Mouse (Mus musculus) midbrain, embryonic 11.5 days (tissue): Measurements from ENCODE around the gene Eps15. TPM values are rescaled to one million over a fixed set of nuclear protein-coding genes. Genes with fewer than 3 reads are reported as not detected.

Source experiments
- ATAC-seq: fragments of 200-750 bp; cut with Nextera tagmentation; 2 replicates; pipeline ENCODE4 v1.8.0; 2017; ENCODE audit warnings: moderate TSS enrichment, moderate library complexity; ENCODE audit not compliant: low FRiP score
- DNase-seq: peaks from one replicate; pipeline ENCODE4 v3.0.0; 2015; ENCODE audit warnings: low spot score; ENCODE audit errors: missing footprints
- H3K27ac ChIP-seq: fragments of 300-500 bp; sonication (generic); 2 replicates; pipeline ENCODE4 v1.5.1; 2014; ENCODE audit warnings: low read depth, low read length
- H3K27me3 ChIP-seq: fragments of 300-500 bp; sonication (generic); 2 replicates; pipeline ENCODE4 v1.6.1; 2014; ENCODE audit warnings: mild to moderate bottlenecking, low read length, moderate library complexity, mixed read lengths; ENCODE audit not compliant: control insufficient read depth, insufficient read depth
- H3K36me3 ChIP-seq: fragments of 300-500 bp; sonication (generic); 2 replicates; pipeline ENCODE4 v1.6.1; 2014; ENCODE audit warnings: mild to moderate bottlenecking, low read length, moderate library complexity, mixed read lengths; ENCODE audit not compliant: control insufficient read depth, insufficient read depth
- H3K4me1 ChIP-seq: fragments of 300-500 bp; sonication (generic); 2 replicates; pipeline ENCODE4 v1.6.1; 2014; ENCODE audit warnings: low read length; ENCODE audit not compliant: control insufficient read depth, insufficient read depth
- H3K4me2 ChIP-seq: fragments of 300-500 bp; sonication (generic); 2 replicates; pipeline ENCODE4 v1.6.1; 2014; ENCODE audit warnings: mild to moderate bottlenecking, moderate library complexity
- H3K4me3 ChIP-seq: fragments of 300-500 bp; sonication (generic); 2 replicates; pipeline ENCODE4 v1.5.1; 2014; ENCODE audit warnings: low read depth, low read length
- H3K9ac ChIP-seq: fragments of 300-500 bp; sonication (generic); 2 replicates; pipeline ENCODE4 v1.6.1; 2014; ENCODE audit warnings: low read length
- H3K9me3 ChIP-seq: fragments of 300-500 bp; sonication (generic); 2 replicates; pipeline ENCODE4 v1.6.1; 2016; ENCODE audit warnings: low read length; ENCODE audit not compliant: control insufficient read depth
- WGBS: fragments of 180-500 bp; shearing (Covaris S2); extraction: QIAGEN DNeasy Blood & Tissue Kit; methylation state at CpG from one replicate; pipeline ENCODE4 v1.1.7; 2014; 5-methylcytosine and 5-hydroxymethylcytosine counted together
- polyA plus RNA-seq: library from polyadenylated mRNA; unstranded; fragments of >200 nt; fragmentation: Nextera tagmentation; extraction: Ambion mirVana; gene quantifications from 2 replicates; pipeline ENCODE4 v1.2.1, GENCODE M21; 2014

Gene Eps15
- polyA plus RNA-seq, 1 experiment from 2014 or later = 51.9 TPM

DNA sequence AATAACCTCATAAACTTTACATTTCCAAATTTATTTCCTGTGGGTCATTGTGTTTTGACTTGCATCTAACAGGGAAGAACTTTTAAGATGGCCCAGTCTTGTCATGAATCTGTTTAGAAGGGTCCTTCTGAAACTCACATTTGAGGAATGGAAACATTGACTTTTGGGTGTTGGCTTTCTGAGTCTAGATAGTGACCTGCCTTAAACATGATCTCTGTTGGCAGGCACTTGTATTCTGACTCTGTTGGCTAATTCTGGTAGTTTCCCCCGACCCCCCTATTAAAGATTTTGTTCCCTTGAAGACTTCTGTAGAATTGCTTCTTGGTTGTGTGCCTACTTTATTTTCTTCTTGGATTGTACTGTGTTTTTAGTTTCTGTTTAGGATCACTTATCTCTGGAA, 1.9 kb downstream of the Eps15 start:
- DNase-seq = no peak
- Histone ChIP-seq H3K4me1 (no peaks in the 10 kb centered on the region), H3K4me3 (no peak overlapping the region), H3K9ac (no peak overlapping the region), H3K27me3 (peaks cover 5% of the 10 kb centered on the region; the same call in 1 of the 2 replicates), H3K4me2 (no peak overlapping the region), H3K36me3 (no peaks in the 10 kb centered on the region), H3K9me3 (no peaks in the 10 kb centered on the region), H3K27ac (no peak overlapping the region)
- ATAC-seq = no peak
- WGBS = 93% methylated on average over 1 of the region's 1 CpGs

DNA sequence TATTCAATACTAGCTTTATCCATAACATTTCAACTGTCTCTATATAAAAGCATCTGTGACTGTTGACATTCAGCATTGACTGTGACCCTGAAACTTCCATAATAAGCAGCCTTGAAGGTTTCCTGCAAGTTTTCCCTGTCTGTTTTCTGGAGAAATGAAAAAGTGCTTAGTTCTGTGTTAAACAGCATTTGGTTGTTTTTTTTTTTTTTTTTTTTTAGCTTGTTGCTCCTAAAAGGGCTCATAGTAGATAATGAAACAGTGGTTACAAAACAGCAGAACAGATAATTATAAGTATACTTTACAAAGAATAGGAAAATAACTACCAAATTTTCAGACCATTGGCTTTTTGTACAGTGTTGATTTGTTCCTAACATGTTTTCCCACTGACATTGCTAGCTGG, 14.6 kb downstream of the Eps15 start:
- Histone ChIP-seq H3K4me2 (no peak overlapping the region), H3K4me1 (no peaks in the 10 kb centered on the region), H3K36me3 (no peaks in the 10 kb centered on the region), H3K27ac (no peak overlapping the region), H3K9ac (no peak overlapping the region), H3K27me3 (no peaks in the 10 kb centered on the region), H3K4me3 (no peak overlapping the region), H3K9me3 (no peaks in the 10 kb centered on the region)
- no peak for ATAC-seq
- no peak for DNase-seq

DNA sequence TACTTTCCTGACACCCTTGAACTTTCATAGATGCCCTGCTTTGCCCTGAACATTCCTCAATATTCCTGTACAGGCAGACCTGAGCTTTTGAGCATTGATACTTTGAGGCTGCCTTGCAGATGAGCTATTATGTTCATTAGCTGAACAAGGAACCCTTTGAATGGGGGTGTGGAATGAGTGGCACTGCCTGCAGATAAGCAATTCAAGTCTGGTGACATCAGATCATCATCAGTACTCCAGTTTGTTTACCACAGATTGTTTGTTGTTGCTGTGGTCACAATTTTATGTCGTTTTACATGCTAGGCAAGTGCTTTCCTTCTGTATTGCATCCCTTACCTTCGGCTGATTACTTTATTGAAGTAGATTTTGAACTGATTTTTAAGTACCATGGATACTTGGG, 16.4 kb downstream of the Eps15 start:
- Histone ChIP-seq H3K4me1 (no peaks in the 10 kb centered on the region), H3K4me3 (no peak overlapping the region), H3K4me2 (no peak overlapping the region), H3K27me3 (no peaks in the 10 kb centered on the region), H3K9me3 (no peaks in the 10 kb centered on the region), H3K27ac (no peak overlapping the region), H3K9ac (no peak overlapping the region), H3K36me3 (no peaks in the 10 kb centered on the region)
- DNase-seq (no peak), ATAC-seq (no peak)
- WGBS = 84% methylated on average over 2 of the region's 2 CpGs

DNA sequence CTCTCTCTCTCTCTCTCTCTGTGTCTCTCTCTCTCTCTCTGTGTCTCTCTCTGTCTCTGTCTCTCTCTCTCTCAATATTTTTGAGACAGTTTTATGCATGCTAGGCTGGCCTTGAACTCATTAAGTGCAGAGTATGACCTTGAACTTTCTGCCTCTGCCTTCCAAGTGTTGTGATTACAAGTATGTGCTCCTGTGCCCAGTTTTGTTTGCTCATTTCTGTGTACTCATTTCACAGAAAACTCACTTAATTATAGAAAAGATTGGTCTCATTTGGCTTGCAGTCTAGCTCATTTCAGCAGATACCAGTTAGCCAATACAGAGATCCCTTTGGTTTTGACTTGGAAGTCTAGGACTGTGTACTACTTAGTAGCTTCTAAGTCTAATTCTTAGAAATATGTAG, 19.1 kb downstream of the Eps15 start:
- Histone ChIP-seq H3K9ac (no peak overlapping the region), H3K4me2 (no peak overlapping the region), H3K36me3 (no peaks in the 10 kb centered on the region), H3K27ac (no peak overlapping the region), H3K4me1 (no peaks in the 10 kb centered on the region), H3K27me3 (no peaks in the 10 kb centered on the region), H3K4me3 (no peak overlapping the region), H3K9me3 (no peaks in the 10 kb centered on the region)
- no peak for ATAC-seq
- DNase-seq = no peak

DNA sequence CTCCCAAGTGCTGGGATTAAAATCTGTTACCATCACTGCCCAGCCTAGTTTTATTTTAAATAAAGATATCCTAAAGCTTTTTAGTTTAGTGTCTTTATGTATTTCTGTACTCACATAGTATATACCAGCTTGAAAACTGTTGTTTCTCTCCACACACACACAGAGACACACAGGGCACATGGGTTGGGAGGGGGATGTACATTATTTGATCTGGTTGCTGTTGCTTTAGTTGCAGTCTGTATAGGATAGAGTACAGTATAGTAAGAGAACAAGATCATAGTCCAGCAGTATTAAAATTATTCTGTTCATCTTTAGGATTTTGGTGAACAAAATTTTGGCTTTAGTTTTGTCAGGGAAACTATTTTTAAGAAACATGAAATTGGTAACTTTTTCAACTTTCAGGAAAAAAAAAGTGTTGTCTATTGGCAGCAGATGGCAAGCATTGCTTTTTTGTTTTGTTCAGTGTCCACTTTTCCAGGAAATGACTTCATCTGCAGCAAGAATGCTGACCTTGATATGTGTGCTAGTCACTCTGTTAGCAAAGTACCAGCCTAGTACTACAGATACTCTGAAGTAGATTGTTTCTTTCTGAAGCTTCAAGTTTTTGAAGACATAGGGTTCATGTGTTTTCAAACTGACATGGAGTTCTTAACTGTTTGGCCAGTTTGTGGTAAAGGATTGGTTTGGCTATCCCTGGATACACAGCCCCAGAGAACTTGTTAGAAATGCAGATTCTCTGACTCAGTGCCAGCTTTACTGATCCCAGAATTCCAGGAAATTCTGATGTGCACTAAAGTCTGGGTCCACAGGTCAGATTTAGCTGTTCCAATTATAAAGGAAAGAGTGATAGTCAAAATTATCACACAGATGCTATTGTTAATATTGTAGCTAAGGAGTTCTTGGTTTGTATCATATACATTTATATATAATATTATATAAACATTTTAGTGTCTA, 37.1 kb downstream of the Eps15 start:
- no peaks in the 10 kb centered on the region for H3K9me3 ChIP-seq
- H3K4me1 ChIP-seq = no peaks in the 10 kb centered on the region
- no peak overlapping the region for H3K4me3 ChIP-seq
- DNase-seq (no peak), ATAC-seq (no peak)
- no peak overlapping the region for H3K9ac ChIP-seq
- no peaks in the 10 kb centered on the region for H3K36me3 ChIP-seq
- no peak overlapping the region for H3K4me2 ChIP-seq
- H3K27me3 ChIP-seq = no peaks in the 10 kb centered on the region
- no peak overlapping the region for H3K27ac ChIP-seq

DNA sequence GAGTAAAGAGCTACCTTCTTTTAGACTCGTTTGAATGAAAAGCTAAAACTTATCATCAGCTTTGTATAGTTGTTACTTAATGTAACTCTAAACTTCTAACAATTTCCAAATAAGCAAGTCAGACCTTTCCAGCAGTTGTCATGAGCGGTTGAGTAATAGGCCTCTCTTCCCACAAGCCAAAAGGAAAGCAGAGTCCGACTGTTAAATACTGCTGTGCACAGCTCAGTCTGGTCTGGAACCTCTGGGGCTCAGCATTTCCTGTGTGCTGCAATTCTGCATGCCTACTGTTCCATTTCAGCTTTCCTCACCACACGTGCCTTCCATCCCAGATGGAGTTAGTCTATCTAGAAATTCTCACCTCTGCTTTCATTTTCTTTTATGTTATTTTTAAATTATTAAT, 56.7 kb downstream of the Eps15 start:
- H3K27ac ChIP-seq = no peak overlapping the region

DNA sequence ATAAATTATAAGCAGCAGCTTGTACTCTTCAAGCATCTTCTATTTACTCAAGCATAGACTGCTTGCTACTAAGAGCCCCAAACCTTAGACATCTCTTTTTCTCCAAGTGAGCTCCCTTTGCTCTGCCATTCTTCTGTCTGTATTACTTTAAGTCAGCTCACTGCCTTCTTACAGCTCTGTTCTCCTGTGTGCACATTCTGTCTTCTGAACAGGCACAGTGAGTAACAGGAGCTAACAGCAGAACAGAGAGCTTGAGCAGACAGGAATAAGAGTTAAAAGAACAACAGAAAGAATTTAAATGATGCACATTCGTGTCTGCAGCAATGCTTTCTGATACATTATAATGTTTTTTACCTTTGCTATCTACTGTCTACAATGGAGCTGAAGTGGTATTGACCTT, 61.2 kb downstream of the Eps15 start:
- peak; percentile 82 for DNase-seq
- WGBS = 64% methylated on average over 1 of the region's 1 CpGs
- Histone ChIP-seq H3K9me3 (no peaks in the 10 kb centered on the region), H3K27me3 (no peaks in the 10 kb centered on the region), H3K4me2 (no peak overlapping the region), H3K4me1 (no peaks in the 10 kb centered on the region), H3K27ac (no peak overlapping the region), H3K36me3 (no peaks in the 10 kb centered on the region), H3K4me3 (no peak overlapping the region), H3K9ac (no peak overlapping the region)
- ATAC-seq = no peak

More for the DNA sequence above, 56.7 kb downstream of the Eps15 start:
- no peak overlapping the region for H3K4me3 ChIP-seq
- 85% methylated on average over 4 of the region's 4 CpGs for WGBS
- no peaks in the 10 kb centered on the region for H3K36me3 ChIP-seq
- DNase-seq (no peak), ATAC-seq (no peak)
- no peaks in the 10 kb centered on the region for H3K4me1 ChIP-seq
- H3K27me3 ChIP-seq = no peaks in the 10 kb centered on the region
- no peak overlapping the region for H3K4me2 ChIP-seq
- H3K9ac ChIP-seq = no peak overlapping the region
- H3K9me3 ChIP-seq = no peaks in the 10 kb centered on the region; the same call in 1 of the 2 replicates

DNA sequence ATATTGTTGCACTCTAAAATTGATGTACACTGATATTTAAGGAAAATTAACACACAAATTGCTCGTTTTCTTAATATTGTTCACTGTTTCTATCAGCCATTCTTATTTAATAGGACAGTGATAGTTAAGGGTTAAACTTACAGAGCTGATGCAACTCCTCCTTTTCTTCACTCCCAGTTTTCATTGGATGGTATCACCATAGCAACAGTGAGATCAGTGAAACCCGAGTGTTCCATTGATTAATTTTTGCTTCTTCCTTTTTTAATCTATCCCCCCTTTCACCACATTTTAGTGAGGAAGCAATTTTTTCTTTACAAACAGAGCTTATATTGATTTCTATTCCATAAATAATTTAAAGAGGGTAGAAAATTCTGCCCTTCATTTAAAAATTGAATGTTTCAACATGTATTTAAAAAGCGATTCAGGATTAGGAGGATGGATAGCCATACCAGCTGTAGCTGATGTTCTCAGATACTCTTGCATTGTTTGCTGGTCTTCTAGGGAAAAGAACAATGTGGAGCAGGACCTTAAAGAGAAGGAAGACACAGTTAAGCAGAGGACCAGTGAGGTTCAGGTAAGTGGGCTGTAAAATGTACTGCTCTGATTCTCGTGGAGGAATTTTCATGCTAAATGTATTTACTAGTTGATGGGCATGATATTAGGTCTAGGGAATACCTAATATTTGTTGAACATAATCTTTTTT, 62.9 kb downstream of the Eps15 start:
- Histone ChIP-seq H3K4me2 (peak overlapping the region; percentile 34; the same call in 1 of the 2 replicates), H3K9me3 (no peaks in the 10 kb centered on the region), H3K9ac (peak overlapping the region; percentile 38; the same call in 1 of the 2 replicates), H3K36me3 (no peaks in the 10 kb centered on the region), H3K27ac (no peak overlapping the region), H3K4me3 (peak overlapping the region; percentile 29), H3K4me1 (no peaks in the 10 kb centered on the region), H3K27me3 (no peaks in the 10 kb centered on the region)
- DNase-seq = no peak
- WGBS = 35% methylated on average over 4 of the region's 4 CpGs
- ATAC-seq = peak; percentile 90; the same call in 1 of the 2 replicates

DNA sequence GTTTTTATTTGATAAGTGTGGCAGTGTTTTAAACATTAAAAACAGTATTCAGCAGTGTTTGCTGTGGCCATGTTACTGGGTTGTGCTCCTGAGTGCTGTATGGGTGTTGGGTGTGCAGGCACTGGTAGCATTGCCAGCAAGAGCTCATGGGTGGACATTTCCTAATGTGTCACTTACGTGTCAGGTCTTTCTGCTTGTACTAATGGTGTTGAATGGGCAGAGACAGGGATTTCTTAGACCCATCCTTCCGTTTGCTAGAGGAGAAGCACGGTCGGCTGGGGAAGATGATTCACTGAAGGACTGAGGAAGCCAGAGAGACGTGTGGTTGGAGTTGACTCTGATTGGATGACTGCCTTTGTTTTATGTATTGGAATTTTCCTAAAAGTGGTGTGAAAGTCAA, 63.8 kb downstream of the Eps15 start:
- ATAC-seq = no peak
- no peak overlapping the region for H3K9ac ChIP-seq
- no peak overlapping the region for H3K27ac ChIP-seq
- H3K9me3 ChIP-seq = no peaks in the 10 kb centered on the region
- peak overlapping the region; percentile 18 for H3K4me3 ChIP-seq
- no peaks in the 10 kb centered on the region for H3K36me3 ChIP-seq
- H3K4me1 ChIP-seq = no peaks in the 10 kb centered on the region
- 81% methylated on average over 5 of the region's 5 CpGs for WGBS
- no peaks in the 10 kb centered on the region for H3K27me3 ChIP-seq
- no peak for DNase-seq
- peak overlapping the region; percentile 2; the same call in 1 of the 2 replicates for H3K4me2 ChIP-seq
